Mouse (Mus musculus): ENCODE data around the gene Acap3.

The Acap3 gene

GRCm38 (mm10) chr4:155887674-155888073, 3.9 kb upstream of the Acap3 start:
- no peak for DNase-seq (ENCODE audit: low spot score)

GRCm38 (mm10) chr4:155888181-155888580, 3.4 kb upstream of the Acap3 start:
- DNase-seq (ENCODE audit: low spot score): no peak

GRCm38 (mm10) chr4:155889316-155889715, 2.3 kb upstream of the Acap3 start:
- DNase-seq (ENCODE audit: low spot score): no peak

GRCm38 (mm10) chr4:155891011-155891471, 581 bp upstream of the Acap3 start:
- no peak for DNase-seq (ENCODE audit: low spot score)

GRCm38 (mm10) chr4:155892017-155892416, 395 bp downstream of the Acap3 start:
- DNase-seq (ENCODE audit: low spot score): peak; percentile 79

- peak; percentile 37 for DNase-seq (ENCODE audit: low spot score)
These were observed 1.0 kb downstream of the Acap3 start for GRCm38 (mm10) chr4:155892438-155893211.

- DNase-seq (ENCODE audit: low spot score): no peak
These were observed 1.6 kb downstream of the Acap3 start for GRCm38 (mm10) chr4:155893212-155893690.

GRCm38 (mm10) chr4:155894311-155894881, 2.8 kb downstream of the Acap3 start:
- peak; percentile 60 for DNase-seq (ENCODE audit: low spot score)

GRCm38 (mm10) chr4:155895216-155895615, 3.6 kb downstream of the Acap3 start:
- DNase-seq (ENCODE audit: low spot score): no peak

GRCm38 (mm10) chr4:155895826-155896225, 4.2 kb downstream of the Acap3 start:
- DNase-seq (ENCODE audit: low spot score): no peak

- DNase-seq (ENCODE audit: low spot score): no peak
These were observed 4.8 kb downstream of the Acap3 start for GRCm38 (mm10) chr4:155896461-155896860.

- DNase-seq (ENCODE audit: low spot score): no peak
These were observed 6.7 kb downstream of the Acap3 start for GRCm38 (mm10) chr4:155898318-155898717.

GRCm38 (mm10) chr4:155899355-155899754, 7.7 kb downstream of the Acap3 start:
- no peak for DNase-seq (ENCODE audit: low spot score)

- no peak for DNase-seq (ENCODE audit: low spot score)
These were observed 9.6 kb downstream of the Acap3 start for GRCm38 (mm10) chr4:155901205-155901604.

GRCm38 (mm10) chr4:155903246-155903645, 11.6 kb downstream of the Acap3 start:
- no peak for DNase-seq (ENCODE audit: low spot score)

GRCm38 (mm10) chr4:155904318-155905102, 12.9 kb downstream of the Acap3 start:
- DNase-seq (ENCODE audit: low spot score): peak; percentile 1

GRCm38 (mm10) chr4:155905634-155906033, 14.0 kb downstream of the Acap3 start:
- DNase-seq (ENCODE audit: low spot score): no peak

GRCm38 (mm10) chr4:155906125-155906524, 14.5 kb downstream of the Acap3 start:
- DNase-seq (ENCODE audit: low spot score): no peak

GRCm38 (mm10) chr4:155907003-155907402, 15.4 kb downstream of the Acap3 start:
- DNase-seq (ENCODE audit: low spot score): no peak

GRCm38 (mm10) chr4:155908281-155908680, 16.7 kb downstream of the Acap3 start:
- DNase-seq (ENCODE audit: low spot score): no peak

GRCm38 (mm10) chr4:155908751-155909150, 17.1 kb downstream of the Acap3 start:
- DNase-seq (ENCODE audit: low spot score): no peak

- no peak for DNase-seq (ENCODE audit: low spot score)
These were observed 40.4 kb downstream of the Acap3 start for GRCm38 (mm10) chr4:155932031-155932430.

- DNase-seq (ENCODE audit: low spot score): no peak
These were observed 51.4 kb downstream of the Acap3 start for GRCm38 (mm10) chr4:155943049-155943452.

Measured in spleen, adult 12 weeks (tissue).